Mouse (Mus musculus) hindbrain, embryonic 12.5 days (tissue): ENCODE measurements around the gene Pgf. TPM values are rescaled to one million over a fixed set of nuclear protein-coding genes. Genes with fewer than 3 reads are reported as not detected.
"Not testable (repeated sequence)": the region's sequence is repeated elsewhere in the genome, so short reads cannot be mapped to it uniquely, and the experiment has no call there.

Experiments used
- ATAC-seq: fragments of 200-750 bp; cut with Nextera tagmentation; 2 replicates; pipeline ENCODE4 v1.8.0; 2017; ENCODE audit warnings: moderate TSS enrichment; ENCODE audit not compliant: low FRiP score
- H3K27ac ChIP-seq: fragments of 300-500 bp; sonication (generic); 2 replicates; pipeline ENCODE4 v1.5.1; 2016; ENCODE audit warnings: mild to moderate bottlenecking
- H3K27me3 ChIP-seq: fragments of 300-500 bp; sonication (generic); 2 replicates; pipeline ENCODE4 v1.6.1; 2016; ENCODE audit warnings: mild to moderate bottlenecking
- H3K36me3 ChIP-seq: fragments of 300-500 bp; sonication (generic); 2 replicates; pipeline ENCODE4 v1.6.1; 2016; ENCODE audit warnings: mild to moderate bottlenecking
- H3K4me1 ChIP-seq: fragments of 300-500 bp; sonication (generic); 2 replicates; pipeline ENCODE4 v1.6.1; 2016
- H3K4me2 ChIP-seq: fragments of 300-500 bp; sonication (generic); replicated peaks from 2 replicates; pipeline ENCODE4 v1.6.1; 2016; ENCODE audit warnings: mild to moderate bottlenecking
- H3K4me3 ChIP-seq: fragments of 300-500 bp; sonication (generic); 2 replicates; pipeline ENCODE4 v1.5.1; 2016; ENCODE audit warnings: mild to moderate bottlenecking
- H3K9ac ChIP-seq: fragments of 300-500 bp; sonication (generic); 2 replicates; pipeline ENCODE4 v1.6.1; 2016; ENCODE audit warnings: mild to moderate bottlenecking, moderate library complexity
- H3K9me3 ChIP-seq: fragments of 300-500 bp; sonication (generic); replicated peaks from 2 replicates; pipeline ENCODE4 v1.6.1; 2016; ENCODE audit warnings: mild to moderate bottlenecking
- WGBS: fragments of 180-500 bp; shearing (Covaris S2); methylation state at CpG from one replicate; pipeline ENCODE4 v1.1.7; 2016; 5-methylcytosine and 5-hydroxymethylcytosine counted together
- polyA plus RNA-seq: library from polyadenylated mRNA; unstranded; fragments of >200 nt; fragmentation: Nextera tagmentation; extraction: Ambion mirVana; gene quantifications from 2 replicates; pipeline ENCODE4 v1.2.1, GENCODE M21; 2016

Gene Pgf
- polyA plus RNA-seq, 1 experiment from 2014 or later, result 10.6 TPM

DNA sequence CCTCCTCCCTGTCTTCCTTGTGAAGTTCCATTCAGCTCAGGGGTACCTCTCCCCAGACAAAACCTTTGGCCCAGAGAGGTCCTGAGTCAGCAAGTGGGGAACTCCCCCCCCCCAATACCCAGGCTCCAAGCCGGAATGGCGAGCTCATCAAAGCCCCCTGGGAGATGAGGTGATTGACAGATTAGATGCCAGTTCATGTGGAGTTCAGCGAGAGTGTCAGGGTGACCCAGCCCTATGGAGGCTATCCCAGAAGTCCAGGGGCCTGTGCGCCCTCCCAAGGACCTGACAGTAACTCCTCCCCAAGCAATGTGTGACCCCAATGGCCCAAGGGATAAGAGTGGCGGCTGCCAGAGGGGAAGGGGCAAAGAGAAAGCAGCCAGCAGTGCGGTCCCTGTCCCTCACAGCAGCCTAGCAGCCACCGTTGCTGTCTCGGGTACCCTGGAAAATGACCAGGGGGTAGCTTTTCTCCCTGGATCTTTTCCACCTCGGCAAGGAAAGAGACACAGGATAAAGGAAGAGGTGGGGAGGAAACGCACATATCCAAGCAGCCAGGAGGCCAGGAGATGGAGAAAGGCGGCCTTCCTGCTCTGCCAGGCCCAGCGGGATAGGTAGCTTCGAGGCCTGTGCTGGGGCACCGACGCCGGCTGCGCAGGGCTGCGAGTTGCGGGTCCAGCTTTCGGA lies 27.1 kb downstream of the Pgf start:
- peak overlapping the region; percentile 62 for H3K4me2 ChIP-seq
- peak overlapping the region; percentile 42 for H3K4me3 ChIP-seq
- peak overlapping the region; percentile 61 for H3K9ac ChIP-seq
- peak; percentile 17; the same call in 1 of the 2 replicates for ATAC-seq
- H3K4me1 ChIP-seq, result peaks cover 29% of the 10 kb centered on the region
- WGBS, result 6% methylated on average over 20 of the region's 20 CpGs
- H3K27me3 ChIP-seq, result peaks cover 19% of the 10 kb centered on the region
- H3K9me3 ChIP-seq, result no peaks in the 10 kb centered on the region
- H3K27ac ChIP-seq, result 0 out of 2 replicates have a peak overlapping the region, but pooled peaks have one; percentile 2
- H3K36me3 ChIP-seq, result peaks cover 3% of the 10 kb centered on the region; the same call in 1 of the 2 replicates

DNA sequence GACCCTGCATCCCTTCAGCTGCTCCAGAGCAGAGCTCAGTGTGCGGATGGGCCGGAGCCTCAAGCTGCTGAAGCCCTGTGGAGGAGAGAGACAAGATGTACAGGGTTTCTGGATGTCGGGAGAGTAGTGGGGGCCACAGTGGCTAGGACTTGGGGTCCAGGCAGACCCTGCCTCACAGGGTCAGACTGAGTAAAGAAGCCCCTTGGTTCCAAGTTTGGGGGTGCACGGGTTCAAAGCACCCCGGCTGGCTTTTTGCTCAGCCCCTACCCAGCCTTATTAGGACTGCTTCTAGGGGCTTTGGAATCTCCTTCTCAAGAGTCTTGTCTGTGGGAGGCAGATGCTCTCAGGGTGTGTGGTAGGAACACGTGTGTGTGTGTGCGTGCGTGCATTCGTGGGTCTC lies 30.7 kb downstream of the Pgf start:
- peaks cover 3% of the 10 kb centered on the region; the same call in 1 of the 2 replicates for H3K36me3 ChIP-seq
- H3K9ac ChIP-seq, result 0 out of 2 replicates have a peak overlapping the region, but pooled peaks have one; percentile 36
- no peak overlapping the region for H3K4me2 ChIP-seq
- H3K4me3 ChIP-seq, result no peak overlapping the region
- H3K9me3 ChIP-seq, result no peaks in the 10 kb centered on the region
- H3K27me3 ChIP-seq, result peaks cover 19% of the 10 kb centered on the region
- peaks cover 29% of the 10 kb centered on the region for H3K4me1 ChIP-seq
- ATAC-seq, result no peak
- 85% methylated on average over 9 of the region's 9 CpGs for WGBS
- H3K27ac ChIP-seq, result no peak overlapping the region

DNA sequence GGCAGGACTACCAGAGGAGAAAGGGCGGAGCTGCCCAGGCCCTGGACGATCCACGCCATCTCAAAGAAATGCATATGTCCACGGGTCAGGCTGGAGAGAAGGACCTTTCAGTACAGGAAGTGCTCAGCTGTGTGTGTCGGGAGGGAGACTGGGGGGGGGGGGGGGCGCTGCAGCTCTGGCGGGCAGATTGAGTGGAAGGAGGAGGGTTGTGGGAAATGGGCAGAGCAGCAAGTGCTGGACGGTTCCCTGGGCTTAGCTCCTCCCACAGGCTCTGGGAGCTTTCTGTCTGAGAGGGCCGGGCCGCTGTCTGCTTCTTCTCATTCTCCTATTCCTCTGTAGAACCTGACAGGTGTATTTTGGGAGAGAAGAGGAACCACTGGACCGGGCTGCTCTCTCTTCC lies 31.2 kb downstream of the Pgf start:
- Histone ChIP-seq H3K9me3 (no peaks in the 10 kb centered on the region), H3K4me1 (peaks cover 29% of the 10 kb centered on the region), H3K27ac (no peak overlapping the region), H3K4me2 (no peak overlapping the region), H3K36me3 (peaks cover 3% of the 10 kb centered on the region; the same call in 1 of the 2 replicates), H3K4me3 (no peak overlapping the region), H3K27me3 (peaks cover 15% of the 10 kb centered on the region), H3K9ac (no peak overlapping the region; the same call in 1 of the 2 replicates)
- WGBS, result 29% methylated on average over 10 of the region's 11 CpGs
- no peak for ATAC-seq

DNA sequence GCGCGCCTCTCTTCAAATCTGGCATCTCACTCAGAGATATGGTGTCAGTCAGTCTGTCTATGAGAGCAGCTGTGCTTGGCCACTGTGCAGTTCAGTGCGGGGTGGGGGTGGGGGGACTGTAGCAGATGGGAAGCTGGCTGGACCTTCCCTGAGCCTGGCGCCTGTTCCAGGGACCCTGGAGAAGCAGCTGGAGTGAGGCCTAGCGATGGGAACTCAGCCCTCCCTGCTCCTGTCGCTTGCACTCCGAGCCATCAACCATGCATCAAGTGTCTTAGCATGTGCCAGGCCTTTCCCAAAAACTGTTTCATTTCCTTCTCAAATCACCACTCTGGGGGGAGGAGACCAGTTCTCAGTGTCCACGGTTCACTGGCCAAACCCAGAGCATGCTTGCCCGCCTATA lies 32.0 kb downstream of the Pgf start:
- Histone ChIP-seq H3K27ac (0 out of 2 replicates have a peak overlapping the region, but pooled peaks have one; percentile 42), H3K4me3 (no peak overlapping the region), H3K4me2 (no peak overlapping the region), H3K9me3 (no peaks in the 10 kb centered on the region), H3K4me1 (peaks cover 22% of the 10 kb centered on the region), H3K36me3 (peaks cover 3% of the 10 kb centered on the region; the same call in 1 of the 2 replicates), H3K27me3 (peaks cover 10% of the 10 kb centered on the region; the same call in 1 of the 2 replicates), H3K9ac (no peak overlapping the region; the same call in 1 of the 2 replicates)
- 72% methylated on average over 9 of the region's 9 CpGs for WGBS
- ATAC-seq, result no peak

DNA sequence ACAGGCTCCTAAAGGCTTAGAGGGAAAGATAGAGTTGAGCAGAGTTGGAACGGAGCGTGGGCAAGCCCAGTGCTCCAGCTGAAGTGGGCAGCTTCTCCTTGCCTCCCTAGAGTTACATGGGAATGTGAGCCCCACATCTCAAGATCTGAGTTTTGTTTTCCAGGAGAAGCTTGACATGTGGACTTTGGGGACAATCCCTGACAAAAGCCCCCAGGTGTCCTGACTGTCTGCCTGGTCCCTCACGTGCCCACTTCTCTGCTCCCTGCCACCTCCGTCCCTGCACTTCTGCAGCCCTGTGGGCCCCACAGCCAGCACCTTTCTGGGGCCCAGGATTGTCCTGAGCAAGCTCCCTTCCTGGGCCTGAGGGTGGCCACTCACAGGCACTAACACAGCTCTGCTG lies 32.8 kb downstream of the Pgf start:
- Histone ChIP-seq H3K9ac (no peak overlapping the region), H3K9me3 (no peaks in the 10 kb centered on the region), H3K4me2 (no peak overlapping the region), H3K27ac (no peak overlapping the region), H3K4me1 (peaks cover 14% of the 10 kb centered on the region), H3K27me3 (peaks cover 6% of the 10 kb centered on the region; the same call in 1 of the 2 replicates), H3K36me3 (peaks cover 3% of the 10 kb centered on the region; the same call in 1 of the 2 replicates), H3K4me3 (no peak overlapping the region)
- no peak for ATAC-seq
- WGBS, result 96% methylated on average over 4 of the region's 4 CpGs

DNA sequence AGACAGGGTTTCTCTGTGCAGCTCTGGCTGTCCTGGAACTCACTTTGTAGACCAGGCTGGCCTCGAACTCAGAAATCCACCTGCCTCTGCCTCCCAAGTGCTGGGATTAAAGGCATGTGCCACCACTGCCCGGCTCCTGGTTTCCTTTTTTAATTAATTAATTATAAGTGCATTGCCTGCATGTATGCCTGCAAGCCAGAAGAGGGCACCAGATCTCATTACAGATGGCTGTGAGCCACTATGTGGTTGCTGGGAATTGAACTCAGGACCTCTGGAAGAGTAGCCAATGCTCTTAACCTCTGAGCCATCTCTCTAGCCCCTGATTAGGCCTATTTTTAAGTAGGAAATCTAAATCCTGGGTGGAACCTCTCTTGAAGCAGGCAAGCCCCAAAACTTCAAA lies 33.3 kb downstream of the Pgf start:
- ATAC-seq, H3K36me3 ChIP-seq, H3K27ac ChIP-seq, H3K4me3 ChIP-seq, H3K4me2 ChIP-seq, H3K27me3 ChIP-seq, H3K9ac ChIP-seq, H3K9me3 ChIP-seq: not testable (repeated sequence)
- WGBS, result 67% methylated on average over 2 of the region's 2 CpGs
- peaks cover 14% of the 10 kb centered on the region for H3K4me1 ChIP-seq

DNA sequence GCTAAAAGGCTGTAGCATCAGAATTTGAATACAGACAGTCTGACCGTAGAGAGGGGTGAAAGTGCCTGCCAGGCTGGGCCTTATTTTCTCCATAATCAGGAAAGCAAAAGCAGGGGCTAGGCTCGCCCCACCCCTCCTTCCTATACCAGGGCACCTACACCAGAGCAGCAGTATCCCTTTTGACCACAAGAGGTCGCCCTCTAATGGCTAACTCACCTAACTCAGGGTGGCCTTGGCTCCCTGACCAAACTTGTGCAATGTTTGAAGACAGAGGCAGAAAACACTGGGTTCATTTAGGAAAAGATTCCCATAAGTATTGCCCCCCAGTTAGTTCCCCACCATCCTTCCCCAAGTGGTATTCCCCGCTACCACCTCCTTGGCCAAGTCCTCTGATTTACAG lies 34.8 kb downstream of the Pgf start:
- 12% methylated on average over 4 of the region's 4 CpGs for WGBS
- Histone ChIP-seq H3K27ac (no peak overlapping the region), H3K4me3 (no peak overlapping the region), H3K9ac (no peak overlapping the region), H3K27me3 (0 out of 2 replicates have a peak, but pooled peaks cover 4% of the 10 kb centered on the region), H3K4me1 (peaks cover 14% of the 10 kb centered on the region), H3K36me3 (peaks cover 3% of the 10 kb centered on the region; the same call in 1 of the 2 replicates), H3K4me2 (no peak overlapping the region), H3K9me3 (no peaks in the 10 kb centered on the region)
- ATAC-seq, result no peak

DNA sequence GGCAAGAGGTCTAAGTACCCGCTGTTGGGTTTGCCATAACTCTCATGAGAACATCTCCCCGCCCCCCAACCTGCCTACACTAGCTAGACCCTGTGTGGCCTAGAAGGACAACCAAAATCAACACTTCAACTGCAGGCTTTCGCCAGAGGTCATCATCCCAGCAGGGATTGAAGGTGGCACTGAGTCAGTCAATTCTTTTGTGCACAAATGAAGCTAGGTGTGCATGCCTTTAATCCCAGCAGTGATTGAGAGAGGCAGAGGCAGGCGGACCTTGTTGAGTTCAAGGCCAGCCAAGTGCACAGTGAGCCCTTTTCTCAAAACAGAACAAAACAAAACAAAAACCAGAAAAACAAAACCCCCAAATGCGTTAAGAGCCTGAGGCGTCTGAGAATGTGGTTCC lies 36.5 kb downstream of the Pgf start:
- Histone ChIP-seq H3K36me3 (no peaks in the 10 kb centered on the region), H3K4me1 (peaks cover 6% of the 10 kb centered on the region), H3K27ac (no peak overlapping the region), H3K4me3 (no peak overlapping the region), H3K4me2 (no peak overlapping the region), H3K9me3 (no peaks in the 10 kb centered on the region), H3K9ac (no peak overlapping the region), H3K27me3 (0 out of 2 replicates have a peak, but pooled peaks cover 4% of the 10 kb centered on the region)
- no peak for ATAC-seq
- 76% methylated on average over 6 of the region's 6 CpGs for WGBS

DNA sequence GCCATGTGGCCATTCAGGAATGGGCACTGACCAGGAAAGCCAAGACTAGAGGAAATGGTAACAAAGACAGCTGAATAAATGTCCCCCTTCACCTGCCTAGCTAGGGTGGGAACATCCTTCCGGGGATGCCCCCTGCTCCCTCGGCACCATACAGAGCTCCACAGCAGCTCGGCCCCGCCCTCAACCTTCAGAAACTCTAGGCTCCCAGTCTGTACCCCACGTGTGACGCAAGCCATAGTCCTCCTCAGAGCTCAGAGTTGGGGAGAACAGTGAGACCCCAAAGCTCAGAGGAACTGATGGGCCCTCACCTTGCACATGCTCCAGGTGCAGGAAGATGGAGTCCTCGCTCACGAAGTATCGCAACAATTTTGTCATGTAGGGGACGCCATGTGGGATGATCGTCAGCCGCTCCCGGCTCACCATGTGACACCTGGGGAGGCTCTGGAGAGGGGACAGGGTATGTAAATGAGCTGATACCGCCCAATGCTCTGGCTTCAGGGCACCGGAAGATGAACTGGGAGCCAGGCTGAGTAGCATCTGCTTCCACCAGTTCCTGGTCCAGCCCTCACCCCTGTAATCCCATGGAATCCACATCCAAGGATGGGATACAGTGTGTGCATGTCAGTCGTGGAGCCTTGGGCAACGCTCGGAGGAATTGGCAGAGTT lies 37.4 kb downstream of the Pgf start:
- WGBS, result 45% methylated on average over 18 of the region's 18 CpGs
- H3K27ac ChIP-seq, result no peak overlapping the region
- H3K4me2 ChIP-seq, result no peak overlapping the region
- no peaks in the 10 kb centered on the region for H3K4me1 ChIP-seq
- H3K4me3 ChIP-seq, result no peak overlapping the region
- no peak for ATAC-seq
- H3K36me3 ChIP-seq, result peaks cover 8% of the 10 kb centered on the region
- no peaks in the 10 kb centered on the region for H3K9me3 ChIP-seq
- no peak overlapping the region for H3K9ac ChIP-seq
- 0 out of 2 replicates have a peak, but pooled peaks cover 4% of the 10 kb centered on the region for H3K27me3 ChIP-seq

DNA sequence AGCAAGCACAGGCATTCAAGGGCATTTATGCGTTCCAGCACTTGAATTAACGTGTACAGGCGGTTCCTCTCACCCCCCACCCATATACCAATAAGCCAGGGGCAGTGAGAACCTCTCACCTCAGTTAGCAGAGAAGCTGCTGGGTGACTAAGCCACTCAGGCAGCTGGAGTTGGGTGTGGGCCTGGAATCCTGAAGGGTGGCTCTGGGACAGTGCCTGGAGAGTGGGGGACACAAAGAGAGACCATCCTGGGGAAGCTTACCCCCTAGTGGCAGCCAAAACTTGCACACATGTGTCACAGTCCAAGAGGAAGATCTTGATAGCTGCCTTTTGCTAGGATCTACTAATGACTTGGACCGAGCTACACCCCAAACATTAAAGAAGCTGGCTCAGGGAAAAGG lies 41.0 kb downstream of the Pgf start:
- H3K27me3 ChIP-seq, result 0 out of 2 replicates have a peak, but pooled peaks cover 4% of the 10 kb centered on the region
- H3K9me3 ChIP-seq, result no peaks in the 10 kb centered on the region
- H3K4me3 ChIP-seq, result no peak overlapping the region
- H3K9ac ChIP-seq, result no peak overlapping the region
- no peak overlapping the region for H3K27ac ChIP-seq
- peaks cover 38% of the 10 kb centered on the region for H3K36me3 ChIP-seq
- H3K4me2 ChIP-seq, result no peak overlapping the region
- ATAC-seq, result no peak
- H3K4me1 ChIP-seq, result no peaks in the 10 kb centered on the region
- WGBS, result 81% methylated on average over 4 of the region's 4 CpGs

DNA sequence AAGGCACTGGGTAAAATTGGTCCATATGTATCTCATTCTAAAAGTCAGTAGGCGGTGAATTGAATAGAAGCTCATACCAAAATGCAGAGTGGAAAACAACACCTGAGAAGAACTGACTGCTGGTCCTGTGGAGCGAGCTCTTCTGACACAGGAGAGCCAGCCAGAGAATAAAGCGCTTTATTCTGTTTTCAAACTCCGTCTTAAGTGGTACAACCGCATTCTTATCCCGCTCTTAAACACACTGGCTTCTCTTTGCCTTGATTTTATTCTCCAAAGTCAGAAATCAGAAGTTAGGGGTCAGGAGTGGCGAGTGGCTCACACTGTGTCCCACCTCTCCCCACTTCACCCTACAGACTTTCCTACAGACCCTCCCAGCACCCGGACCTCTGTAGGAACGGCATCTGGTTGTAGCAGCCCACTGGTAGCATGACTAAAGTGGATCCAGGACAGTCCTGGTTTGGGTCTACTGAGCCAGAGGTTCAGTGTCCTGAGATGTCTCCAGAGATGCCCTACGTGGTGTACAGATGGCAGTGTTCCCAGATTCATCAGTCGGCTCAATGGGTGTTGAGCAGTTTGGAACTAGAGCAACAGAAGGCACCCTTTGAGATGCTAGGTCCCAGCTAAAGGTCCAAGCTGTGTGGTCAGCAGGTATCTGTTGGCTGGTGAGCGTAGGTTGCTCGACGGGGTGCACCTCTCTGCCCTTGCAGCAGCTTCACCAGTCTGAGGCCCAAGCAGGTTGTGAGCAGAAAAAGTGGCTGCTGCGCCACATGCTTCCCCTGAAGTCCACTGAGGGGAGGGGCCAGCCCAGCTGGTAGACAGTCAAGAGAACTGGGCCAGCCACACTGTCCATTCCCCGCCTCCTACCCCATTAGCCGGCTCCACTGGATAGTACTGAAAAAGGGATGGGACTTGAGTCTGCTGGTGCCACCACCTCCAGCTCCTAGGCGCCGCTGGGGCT lies 41.8 kb downstream of the Pgf start:
- no peak overlapping the region for H3K27ac ChIP-seq
- ATAC-seq, result no peak
- H3K9ac ChIP-seq, result no peak overlapping the region
- 0 out of 2 replicates have a peak, but pooled peaks cover 3% of the 10 kb centered on the region for H3K27me3 ChIP-seq
- H3K9me3 ChIP-seq, result no peaks in the 10 kb centered on the region
- peaks cover 45% of the 10 kb centered on the region for H3K36me3 ChIP-seq
- no peak overlapping the region for H3K4me2 ChIP-seq
- H3K4me3 ChIP-seq, result no peak overlapping the region
- H3K4me1 ChIP-seq, result no peaks in the 10 kb centered on the region
- 82% methylated on average over 19 of the region's 19 CpGs for WGBS
